Mouse (Mus musculus): ENCODE results near the gene Ntrk1.

DNA sequence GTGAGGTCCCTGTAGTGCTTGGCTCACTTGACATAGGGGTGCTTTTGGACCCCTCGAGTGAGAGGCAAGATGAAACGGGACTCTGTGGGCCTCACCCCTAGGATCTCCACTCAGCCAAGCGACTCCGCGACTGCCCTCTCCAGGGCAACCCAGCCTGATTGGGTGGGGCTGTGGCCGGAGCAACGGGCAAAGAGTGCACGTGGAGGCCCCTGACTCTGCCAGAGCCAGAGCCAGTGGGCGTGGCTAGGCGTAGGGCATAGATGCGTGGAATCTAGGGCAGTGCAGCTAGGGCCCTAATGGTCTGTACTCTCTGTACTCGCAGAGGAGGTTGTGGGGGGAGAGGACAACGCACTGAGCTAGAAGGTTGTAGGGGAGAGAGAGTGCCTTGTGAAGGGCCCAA is 46.5 kb downstream of the Ntrk1 start, which contains the start of gene Lrrc71:
- TF ChIP-seq CTCF (IDR thresholded peaks at IDR 0.05; ENCODE audit: insufficient read depth, low read depth, low read length) (no peak), POLR2A (IDR thresholded peaks at IDR 0.05; ENCODE audit: insufficient read depth, low read depth, low read length) (no peak)

Measured in olfactory bulb, adult 2 months (tissue).